Mouse (Mus musculus) natural killer cell, adult 2 months (primary cell): Measurements from ENCODE around the gene Ssx2ip.
A peak's percentile ranks its signal among the peaks of the same experiment; 100 is the strongest.

Source experiments
- DNase-seq, 2 experiments: peaks; one replicate each; pipeline ENCODE4 v3.0.0; 2022; ENCODE audit warnings: low spot score in 2 of 2

The Ssx2ip gene

DNA sequence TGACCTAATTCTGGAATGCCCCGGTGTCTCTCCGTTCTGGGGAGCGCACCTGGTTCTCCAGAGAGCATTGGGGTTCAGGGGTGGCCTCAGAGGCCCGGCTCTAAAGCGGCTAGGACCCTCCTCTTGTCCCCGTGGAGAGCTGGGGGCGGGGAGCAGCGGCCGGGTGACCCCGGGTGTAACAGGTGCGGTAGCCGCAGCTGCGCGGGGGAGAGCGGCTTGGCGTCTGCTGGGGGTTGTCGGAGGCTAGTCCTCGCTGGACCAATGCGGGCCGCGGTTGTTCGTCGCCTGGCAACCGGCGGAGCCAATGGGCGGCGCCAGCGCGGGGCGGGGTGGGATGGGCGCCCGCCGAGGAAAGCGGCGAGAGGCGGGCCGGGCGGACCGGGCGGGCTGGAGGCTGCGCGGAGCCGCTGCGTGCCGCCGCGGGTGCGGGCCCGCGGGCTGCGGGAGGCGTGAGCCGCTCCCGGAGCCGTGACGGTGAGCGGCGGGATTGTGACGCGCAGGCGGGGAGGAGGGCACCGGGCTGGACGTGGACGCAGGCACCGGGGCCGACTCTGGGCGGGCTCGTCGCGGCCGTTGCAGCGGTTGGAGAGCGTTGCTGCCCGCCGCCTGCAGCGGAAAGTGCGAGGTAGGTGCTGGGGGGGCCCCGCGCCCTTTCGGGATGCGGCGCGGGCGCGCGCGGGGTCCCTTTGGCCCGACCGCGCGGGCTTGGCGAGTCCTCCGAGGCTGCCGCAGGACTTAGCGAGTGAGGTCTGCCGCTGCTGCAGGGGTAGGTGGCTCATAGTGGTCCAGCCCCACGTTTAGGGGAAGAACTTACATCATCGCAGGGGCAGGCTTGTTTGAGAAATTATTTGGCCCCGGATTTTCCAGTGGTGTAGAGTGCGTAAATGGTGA, at the start of gene Ssx2ip:
Ssx2ip (plus strand) TSS at position 332 of the 891 bp plus-strand sequence.
- DNase-seq, result peak; percentile 91 to 93

DNA sequence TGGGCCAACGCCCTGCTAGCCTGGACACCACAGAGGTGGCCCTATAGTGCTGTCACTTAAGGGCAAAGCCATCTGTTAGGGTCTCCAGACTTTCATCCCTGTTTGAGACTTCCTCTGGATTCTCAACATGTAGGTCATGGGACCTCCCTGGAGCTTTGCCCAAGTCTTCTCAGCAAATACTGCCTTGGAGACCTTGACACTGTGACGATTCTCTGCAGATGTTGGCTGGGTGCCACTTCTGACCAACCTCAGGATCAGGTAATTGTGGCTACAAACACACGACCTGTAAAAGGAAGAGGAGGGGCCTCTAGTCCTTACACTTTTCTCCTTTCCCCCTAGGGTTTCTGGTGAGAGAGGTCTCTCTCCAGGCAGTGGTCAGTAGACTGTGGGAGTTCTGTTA, 49.3 kb upstream of the Ssx2ip start:
- no peak for DNase-seq

DNA sequence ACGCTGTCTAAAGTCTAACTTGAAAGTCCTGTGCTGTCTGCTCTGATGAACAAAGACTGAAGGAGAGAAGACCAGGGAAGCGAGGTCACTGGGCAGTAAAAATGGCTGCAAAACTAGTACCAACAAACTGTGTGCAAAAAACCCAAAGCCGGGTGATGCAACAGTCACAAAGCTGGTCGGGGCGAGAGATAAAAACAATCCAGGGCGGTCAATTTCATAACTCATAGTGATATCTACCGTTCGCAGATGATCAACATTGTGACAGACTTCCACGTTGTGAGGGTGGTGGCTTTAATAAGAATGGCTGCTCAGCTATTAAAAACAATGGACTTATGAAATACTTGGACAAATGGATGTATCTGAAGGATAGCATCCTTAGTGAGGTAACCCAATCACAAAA, 39.0 kb upstream of the Ssx2ip start:
- DNase-seq, result no peak

DNA sequence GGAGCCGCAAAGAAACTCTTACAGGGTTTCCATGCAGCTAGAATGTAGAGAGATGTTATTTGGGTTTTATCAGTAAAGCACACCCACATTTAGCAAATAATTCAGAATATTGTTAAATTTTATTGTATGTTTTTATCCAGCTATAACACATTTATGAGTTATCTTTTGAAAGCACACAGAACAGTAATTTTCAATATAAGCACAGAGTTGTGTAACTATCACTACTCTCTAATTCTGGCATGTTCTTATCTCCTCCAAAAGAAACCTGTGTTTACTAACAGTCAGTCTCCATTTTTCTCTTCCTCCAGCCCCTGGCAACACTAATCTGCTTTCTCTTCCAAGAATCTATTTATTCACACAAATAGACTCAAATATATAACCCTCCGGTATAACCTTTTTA, 37.4 kb upstream of the Ssx2ip start:
- no peak for DNase-seq

DNA sequence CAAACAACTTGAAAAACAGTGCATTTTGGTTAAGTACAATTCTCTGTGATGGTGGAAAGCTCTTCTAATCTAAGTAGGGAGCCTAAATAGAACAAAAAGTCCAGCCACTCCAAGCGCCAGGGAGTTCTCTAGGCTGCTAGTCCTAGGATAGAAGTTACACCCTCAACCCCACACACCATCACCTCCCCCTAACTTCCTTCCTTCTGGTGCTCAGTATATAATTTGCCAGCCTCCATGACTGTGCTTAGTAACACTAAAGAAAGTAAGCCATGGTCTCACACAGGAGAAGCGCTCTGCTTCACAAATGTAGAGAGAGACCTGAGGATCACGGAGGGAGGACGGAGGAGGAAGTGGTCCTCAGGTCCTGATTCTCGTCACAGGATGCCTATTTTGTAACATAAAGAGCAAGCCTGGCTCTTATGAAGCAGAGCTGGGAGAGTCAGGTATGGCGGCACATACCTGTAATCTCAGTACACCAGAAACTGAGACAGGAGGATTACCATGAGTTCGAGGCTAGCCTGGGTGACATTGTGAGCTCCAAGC, 33.8 kb upstream of the Ssx2ip start:
- no peak for DNase-seq

DNA sequence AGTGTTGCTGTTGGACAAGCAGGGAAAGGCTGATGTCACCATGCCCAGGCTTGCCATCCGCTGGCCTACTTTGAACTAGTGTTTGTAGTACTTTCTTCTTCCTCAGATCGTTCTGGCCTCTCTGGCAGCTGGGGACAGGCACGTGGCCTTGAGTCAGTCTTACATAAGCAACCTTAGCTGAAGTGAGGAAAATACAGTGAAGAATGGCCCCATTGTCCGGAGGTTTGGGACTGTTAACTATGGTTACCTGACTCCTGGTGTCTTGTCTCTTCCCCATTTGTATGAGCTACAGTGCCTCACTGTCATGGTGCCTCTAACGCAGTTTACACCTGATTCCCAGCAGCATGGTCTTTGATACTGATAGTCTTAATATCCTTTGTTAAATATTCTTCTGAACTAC, 33.2 kb upstream of the Ssx2ip start:
- DNase-seq, result no peak

DNA sequence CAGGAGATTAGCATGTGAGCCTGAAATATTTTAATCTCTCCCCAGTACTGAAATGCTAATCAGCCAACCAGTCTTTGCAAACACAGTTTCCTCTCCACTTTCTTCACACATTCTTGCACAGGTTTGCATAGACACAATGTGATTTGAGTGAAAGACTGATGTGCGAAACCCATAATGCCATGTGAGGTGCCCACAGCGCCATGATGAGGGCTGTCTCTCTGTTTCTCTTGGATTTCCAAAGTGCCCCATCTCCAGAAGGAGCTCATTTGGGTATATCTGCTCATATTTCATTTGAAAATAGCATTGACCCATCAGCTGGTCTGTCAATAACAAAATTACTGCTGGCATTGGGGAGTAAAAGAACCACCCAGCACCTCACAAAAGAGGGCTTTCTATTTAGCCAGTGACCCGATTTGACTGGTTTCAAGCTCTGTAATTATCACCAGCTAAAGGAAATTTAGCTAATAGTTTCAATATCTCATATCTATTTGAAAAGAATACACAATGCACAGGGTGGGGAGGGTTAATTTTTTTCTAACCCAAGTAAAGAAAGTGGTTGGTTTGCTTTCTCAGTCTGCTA, 29.8 kb upstream of the Ssx2ip start:
- DNase-seq, result no peak

DNA sequence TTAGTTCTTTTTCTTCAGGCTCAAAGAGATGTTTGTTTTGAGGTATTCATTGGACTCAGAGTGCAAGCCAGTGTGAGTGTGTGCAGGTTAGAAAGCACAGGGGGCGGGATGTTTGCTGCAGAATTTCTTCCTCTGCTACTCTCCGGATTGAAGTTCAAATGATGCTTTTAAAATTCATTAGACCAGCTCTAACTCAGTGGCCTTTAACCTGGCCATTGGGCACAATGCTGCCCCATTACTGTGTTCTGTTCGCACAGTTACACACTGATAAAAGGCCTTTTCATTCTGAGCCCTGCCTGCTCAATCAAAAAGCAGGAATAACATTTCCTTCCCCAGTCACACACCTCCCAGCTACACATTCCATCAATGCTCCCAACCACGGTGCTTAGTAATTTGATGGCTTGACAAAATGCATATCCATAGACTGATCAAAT, 29.2 kb upstream of the Ssx2ip start:
- no peak for DNase-seq

DNA sequence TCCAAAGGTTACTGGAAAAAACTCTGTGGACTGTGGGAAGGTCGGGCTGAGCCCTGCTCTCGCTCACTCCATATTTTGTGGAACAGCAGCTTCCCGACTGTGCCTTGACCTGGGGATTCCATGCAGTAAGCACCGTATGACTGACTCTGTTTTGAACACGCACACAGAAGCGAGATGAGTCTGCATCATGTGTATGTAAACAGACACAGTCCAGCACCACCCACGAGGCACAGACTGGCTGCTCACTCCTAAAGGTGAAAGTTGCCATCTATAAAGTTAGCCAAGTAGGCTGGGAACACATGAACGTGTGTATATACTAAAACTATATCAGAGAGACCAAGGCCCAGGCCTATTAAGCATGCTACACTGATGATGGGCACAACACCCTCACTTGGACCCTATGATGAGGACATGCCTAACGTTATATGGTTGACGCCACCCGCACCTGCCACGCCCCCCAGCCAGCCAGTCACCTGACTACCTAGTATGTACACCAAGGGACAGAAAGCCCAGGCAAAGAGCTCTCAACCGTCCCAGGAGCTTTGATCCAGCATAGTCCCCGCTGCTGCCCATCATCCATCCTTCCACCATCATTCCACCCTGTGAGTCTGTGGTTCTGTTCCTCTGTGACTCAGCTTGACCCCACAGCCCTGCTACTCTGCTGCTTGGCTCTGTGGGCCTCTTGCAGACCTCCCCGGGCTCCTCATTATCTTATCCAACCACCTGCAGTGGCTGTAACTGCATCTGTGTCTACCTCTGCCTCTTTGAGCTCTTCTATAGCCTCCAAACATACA, 27.9 kb upstream of the Ssx2ip start:
- no peak for DNase-seq

DNA sequence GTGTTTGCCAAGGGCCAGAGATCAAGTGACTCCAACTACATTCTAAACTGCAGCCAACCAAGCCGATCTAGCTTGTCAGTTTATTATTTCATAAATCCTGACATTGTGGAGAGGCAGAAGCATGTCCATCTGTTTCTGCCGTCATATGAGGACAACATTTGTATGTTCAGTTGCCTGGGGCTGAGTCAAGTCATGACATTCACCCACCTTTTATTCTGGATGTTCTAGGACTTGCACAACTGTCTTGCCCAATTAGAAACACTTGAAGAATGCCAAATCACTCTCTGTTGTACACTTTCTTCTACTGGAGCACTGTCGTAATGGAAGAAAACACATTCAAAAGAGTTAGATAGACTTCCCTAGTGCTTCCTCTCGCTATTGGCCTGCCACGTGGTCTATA, 27.2 kb upstream of the Ssx2ip start:
- DNase-seq, result no peak

DNA sequence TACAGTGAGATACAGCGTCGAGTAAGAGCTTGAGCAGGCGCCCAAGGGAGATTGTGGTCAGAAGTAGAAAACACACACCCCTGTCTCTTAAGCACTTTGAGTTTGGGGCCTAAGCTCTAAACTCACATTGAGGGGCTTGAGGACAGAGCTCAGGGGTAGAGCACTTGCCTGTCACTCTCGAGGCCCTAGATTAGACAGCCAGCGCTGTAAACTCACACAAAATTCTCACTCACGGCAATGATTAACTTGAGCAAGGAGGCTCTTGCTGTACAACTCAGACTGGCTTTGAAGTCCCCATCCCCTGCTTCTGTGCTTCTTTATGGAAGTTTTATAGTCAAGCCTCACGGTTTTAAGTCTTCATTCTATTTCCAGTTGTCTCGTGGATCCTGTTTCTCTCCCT, 25.7 kb upstream of the Ssx2ip start:
- no peak for DNase-seq

DNA sequence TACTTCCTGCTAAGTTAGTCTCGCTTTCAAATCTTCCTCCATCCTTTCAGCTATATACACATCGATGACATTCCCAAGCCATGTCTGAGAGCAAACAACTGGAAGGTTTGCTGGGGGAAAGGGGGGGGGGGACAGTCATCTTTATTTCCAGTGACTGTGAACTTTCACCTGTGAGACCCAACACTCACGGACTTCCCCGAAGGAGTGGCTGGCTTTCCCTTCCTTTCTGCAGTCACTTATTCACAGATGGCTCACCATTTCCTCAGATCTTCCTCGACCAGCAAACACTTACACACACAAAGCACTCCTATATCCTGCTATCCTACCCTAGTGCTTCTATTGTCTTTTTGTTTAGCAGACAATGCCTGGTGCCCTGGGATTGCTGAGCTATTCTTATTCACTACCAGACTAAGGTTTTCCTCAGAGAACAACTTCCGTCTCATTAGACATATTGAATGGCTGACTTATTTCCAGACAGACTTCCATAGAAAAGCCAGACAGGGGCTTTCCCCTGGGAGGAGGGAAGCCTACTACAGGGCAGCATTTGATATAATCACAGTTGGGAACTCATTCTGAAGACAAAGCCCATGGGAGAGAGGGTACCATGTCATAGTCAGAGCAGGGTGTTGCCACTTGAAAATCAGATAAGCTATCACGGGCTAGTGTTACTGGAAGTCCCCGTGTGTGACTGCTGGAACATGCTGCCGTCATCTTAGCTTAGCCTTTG, 24.5 kb upstream of the Ssx2ip start:
- no peak for DNase-seq

DNA sequence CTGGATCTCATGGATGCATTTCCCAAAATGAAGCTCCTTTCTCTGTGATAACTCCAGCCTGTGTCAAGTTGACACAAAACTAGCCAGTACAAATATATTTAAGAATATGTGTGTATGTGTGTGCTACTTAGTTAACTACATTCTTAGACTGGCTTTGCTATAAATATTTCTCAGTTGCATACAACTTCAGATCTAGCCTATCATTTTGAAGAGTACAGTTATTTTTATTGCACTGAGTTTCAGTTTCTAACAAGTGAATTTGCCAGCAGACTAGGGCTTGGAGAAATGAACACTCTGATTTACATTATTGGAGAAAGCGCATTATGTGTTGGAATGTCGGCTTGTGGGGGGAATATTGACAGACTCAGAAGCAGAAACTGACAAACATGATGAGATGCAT, 23.6 kb upstream of the Ssx2ip start:
- no peak for DNase-seq

DNA sequence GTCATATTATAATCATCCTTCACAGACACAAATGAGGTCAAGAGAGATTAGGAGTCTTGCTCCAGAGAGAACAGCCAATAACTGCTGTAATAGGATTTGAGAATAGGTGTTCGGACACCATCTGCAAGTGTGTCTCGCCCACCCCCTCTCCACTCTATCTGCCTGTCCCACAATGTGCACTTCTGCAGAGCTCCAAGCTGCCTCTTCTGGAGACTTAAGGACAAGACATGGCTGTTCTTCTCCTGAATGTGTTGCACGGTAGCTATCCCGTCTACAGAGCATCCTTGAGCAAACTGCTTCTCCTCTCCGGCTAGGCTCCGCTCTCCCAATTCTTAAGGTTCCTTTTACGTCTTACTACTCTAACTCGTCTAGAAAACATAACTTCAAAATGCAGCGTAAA, 23.0 kb upstream of the Ssx2ip start:
- no peak for DNase-seq

DNA sequence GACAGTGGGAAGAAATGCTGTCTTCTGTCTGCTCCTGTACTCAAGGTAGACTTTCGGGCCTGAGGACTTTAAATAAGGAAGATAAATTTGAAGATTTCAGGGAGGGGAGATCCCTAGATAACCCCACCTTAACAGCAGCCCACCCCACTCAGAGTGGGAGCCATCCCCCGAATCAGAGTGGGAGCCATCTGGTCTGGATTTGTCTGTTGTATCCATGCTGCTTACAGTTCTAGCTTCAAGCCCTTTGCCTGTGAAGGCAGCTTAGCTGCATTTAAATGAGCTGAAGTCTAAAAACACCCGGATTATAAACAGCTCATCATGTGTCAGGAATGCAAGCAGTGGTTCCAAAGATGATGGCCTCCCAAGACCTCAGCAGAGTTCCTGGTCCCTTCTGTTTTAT, 17.6 kb upstream of the Ssx2ip start:
- DNase-seq, result no peak

DNA sequence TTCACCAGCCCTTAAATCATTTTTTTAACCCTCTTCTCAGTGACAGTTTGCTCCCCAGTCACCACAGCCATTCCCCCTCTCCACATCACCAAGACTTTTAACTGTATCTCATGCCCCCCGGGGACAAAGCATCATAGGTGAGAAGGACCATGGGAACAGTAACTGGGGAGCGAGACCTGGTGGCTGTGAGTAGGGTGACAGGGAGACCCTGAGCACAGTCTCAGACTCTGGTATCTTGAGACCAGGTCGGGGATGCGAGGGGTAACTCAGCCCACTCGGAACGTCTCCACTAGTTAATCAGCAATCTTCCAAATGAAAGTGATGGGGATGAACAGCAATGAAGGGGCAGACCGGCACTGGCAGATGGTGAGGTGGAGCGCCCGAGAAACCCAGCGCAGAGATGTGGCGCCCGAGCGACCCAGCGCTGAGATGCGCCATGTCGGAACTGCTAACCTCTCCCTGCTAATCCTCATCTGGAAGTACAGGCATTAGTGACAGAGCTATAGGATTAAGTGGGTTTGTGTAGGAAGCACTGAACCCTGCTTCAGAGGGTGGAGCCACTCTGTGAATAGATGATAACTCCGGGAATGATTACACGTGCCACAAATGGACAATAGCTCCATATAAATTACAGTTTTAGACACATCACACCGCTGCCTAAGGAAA, 11.7 kb upstream of the Ssx2ip start:
- DNase-seq, result no peak

DNA sequence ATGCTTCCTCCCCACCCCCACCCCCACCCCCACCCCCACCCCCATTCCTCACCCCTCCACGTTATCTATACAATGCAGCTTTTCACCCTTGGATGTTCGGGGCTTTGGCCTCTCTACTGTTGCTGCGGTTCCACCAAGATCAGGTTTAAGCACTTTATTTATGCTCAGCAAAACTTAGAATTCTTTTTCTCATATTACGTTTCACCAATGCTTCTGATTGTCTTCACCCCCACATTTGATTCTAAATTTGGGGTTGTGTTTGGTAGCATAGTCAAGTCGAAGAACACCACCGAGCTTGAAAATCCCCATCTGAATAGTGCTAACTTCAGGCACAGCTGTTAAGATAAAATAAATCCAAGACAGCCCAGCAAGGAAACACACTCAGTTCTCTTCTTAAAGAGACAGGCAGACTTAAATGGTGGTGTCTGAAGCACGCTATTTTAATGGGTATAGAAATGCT, 10.8 kb upstream of the Ssx2ip start:
- no peak for DNase-seq

DNA sequence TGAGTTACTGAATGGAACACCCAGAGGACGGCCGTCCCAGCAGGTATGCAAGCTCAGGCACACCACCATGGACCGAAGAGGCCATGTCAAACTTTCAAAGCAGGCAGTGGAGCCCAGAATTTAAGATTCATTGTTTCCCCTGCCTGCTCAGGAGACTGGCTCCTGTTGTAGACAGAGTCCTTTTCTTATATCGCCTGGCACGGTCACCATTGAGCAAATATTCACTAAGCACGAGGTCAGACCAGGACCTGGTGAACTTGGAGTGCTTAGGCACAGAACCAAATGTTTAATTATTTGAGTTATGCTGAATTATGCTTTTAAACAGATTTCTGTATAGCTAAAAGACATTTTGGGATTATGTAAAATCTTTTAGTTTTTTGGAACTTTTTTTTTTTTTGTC, 8.2 kb upstream of the Ssx2ip start:
- no peak for DNase-seq

DNA sequence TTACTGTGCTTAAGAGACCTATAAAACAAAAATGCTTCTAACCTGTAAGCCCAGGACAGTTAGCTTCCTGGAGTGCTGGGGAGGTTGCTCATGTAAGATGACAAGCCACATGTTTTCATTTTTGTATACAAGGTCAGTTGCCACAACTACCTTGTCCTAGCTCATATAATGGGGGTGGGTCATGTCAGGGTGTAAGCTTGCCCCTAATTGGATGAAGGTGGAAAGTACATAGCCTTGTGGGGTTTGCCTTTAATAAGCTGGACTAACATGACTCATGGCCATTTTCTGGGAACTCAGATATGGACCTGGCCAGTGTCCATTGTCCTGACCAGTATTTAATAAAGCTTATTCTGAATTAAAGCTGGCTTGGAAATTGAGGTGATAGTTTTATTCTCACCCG, 7.5 kb upstream of the Ssx2ip start:
- DNase-seq, result no peak

DNA sequence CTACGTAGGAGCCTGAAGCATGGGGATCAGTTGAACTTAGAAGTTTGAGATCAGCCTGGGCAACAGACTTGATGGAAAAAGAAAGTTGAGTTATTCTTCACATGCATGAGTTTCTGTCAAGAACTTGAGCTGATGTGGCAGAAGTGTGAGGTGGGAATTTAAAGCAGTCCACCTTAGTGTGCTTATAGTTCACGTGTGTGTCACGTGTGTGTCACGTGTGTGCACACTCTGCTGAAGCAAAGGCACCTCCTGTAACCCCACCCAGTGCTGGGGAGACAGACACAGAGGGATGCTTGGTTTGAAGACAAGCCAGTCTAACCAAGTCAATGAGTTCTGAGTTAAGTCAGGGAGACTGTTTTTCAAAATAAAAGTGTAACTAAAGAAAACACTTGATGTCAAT, 6.6 kb upstream of the Ssx2ip start:
- no peak for DNase-seq

DNA sequence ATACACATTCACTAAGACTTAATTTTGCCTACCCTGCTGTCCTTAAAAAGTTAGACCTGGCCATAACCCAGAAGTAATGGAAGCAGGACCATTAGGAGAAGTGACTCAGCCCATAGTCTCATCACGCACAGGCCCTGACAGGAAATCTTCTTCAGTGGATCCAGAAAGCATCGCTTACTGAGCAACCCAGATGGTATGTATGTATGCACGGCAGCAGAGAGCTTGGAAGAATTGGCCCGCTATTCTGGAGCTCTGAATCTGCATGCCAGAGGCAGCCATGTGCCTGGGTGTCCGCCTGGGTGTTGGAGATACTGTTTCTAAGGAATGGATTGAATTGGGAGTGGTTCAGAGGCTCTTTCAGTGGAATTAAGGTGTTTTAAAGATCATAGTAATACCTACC, 5.2 kb upstream of the Ssx2ip start:
- no peak for DNase-seq
